Mouse (Mus musculus) central nervous system, embryonic 18 days (tissue): ENCODE data around the gene Cxcl15. TPM values are rescaled to one million over a fixed set of nuclear protein-coding genes. Genes with fewer than 3 reads are reported as not detected.

Experiments
- polyA plus RNA-seq: library from polyadenylated mRNA; depleted of rRNA; stranded (reverse); fragments of >200 nt; gene quantifications from 2 replicates; pipeline ENCODE4 v1.2.3, GENCODE M21; 2012; rRNA removed

The Cxcl15 gene
- not detected in 2 replicates for polyA plus RNA-seq

DNA sequence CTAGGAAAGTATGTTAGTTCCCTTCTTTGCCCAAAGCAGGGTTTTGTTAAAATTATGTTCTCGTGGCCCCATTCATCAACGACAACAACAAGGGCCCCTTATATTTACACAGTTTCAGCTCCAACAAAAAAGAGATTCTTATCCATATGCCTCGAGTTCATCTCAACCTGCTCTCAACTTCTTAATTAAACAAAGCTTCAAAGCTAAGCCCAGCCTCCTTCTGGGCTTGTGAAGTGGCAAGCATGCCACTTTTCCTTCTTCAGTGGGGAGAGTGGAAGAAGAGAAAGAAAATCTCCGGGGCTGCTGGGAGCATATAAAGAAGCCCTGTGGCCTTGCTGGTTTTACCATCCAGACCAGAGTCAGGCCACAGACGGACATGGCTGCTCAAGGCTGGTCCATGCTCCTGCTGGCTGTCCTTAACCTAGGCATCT is at the start of gene Cxcl15:
TSS of gene Cxcl15 (plus strand) at position 340 of the 431 bp plus-strand sequence.

DNA sequence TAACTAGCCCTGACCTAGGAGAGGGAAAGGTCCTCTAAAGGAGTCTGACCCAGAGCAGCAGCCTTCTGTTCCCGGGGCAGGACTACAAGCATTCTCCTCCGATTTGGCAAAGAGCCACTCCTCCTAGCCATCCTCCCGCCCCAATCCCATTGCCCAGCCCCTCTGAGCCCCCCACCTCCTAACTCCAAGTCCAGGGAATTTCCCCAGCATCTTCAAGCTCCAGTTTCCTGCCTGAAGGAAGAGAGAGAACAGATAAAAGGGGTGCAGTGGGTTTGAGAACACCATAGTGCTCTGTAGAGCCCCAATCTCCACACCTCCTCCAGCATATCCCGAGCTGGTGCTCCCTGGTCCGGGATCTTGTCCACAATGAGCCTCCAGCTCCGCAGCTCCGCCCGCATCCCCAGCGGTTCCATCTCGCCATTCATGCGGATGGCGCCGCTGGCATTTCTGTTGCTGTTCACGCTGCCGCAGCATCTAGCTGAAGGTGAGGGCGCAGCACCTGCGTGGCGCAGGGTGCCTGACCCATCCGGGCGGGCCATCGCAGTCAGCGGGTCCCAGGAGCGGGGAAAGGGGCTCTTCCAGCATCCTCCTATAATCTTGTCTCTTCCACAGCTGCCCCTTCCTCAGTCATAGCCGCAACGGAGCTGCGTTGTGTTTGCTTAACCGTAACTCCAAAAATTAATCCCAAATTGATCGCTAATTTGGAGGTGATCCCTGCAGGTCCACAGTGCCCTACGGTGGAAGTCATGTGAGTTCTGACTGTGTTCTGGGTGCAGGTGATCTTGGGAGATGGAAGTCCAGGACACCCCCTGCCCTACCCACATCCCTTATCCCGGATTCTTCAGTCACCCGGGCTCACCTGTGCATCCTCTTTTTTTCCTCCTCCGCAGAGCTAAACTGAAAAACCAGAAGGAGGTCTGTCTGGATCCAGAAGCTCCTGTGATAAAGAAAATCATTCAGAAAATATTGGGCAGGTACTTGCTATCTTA is 35.0 kb upstream of the Cxcl15 start, which contains the start of gene Cxcl5:
TSS of gene Cxcl5 (plus strand) at position 284 of the 989 bp plus-strand sequence.

DNA sequence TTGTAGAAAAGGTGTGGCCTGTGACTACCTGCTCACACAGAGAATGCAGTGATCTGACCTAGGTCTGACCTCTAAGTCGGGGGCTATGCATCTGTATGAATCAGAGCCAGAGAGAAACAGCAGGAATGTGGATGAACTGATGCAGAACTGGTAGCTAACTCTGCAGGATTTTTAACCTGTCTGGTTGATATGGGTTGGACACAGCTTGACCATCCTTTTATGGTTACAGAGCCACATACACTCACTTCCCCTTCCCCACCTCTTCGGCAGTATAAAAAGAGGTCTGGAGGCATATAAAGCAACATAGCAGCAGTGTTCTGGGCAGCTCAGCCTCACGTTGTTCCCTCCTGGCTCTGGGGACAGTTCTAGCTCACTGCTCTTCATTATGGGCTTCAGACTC is 26.1 kb upstream of the Cxcl15 start, which contains the start of gene Ppbp:
TSS of gene Ppbp (plus strand) at position 301 of the 400 bp plus-strand sequence.

DNA sequence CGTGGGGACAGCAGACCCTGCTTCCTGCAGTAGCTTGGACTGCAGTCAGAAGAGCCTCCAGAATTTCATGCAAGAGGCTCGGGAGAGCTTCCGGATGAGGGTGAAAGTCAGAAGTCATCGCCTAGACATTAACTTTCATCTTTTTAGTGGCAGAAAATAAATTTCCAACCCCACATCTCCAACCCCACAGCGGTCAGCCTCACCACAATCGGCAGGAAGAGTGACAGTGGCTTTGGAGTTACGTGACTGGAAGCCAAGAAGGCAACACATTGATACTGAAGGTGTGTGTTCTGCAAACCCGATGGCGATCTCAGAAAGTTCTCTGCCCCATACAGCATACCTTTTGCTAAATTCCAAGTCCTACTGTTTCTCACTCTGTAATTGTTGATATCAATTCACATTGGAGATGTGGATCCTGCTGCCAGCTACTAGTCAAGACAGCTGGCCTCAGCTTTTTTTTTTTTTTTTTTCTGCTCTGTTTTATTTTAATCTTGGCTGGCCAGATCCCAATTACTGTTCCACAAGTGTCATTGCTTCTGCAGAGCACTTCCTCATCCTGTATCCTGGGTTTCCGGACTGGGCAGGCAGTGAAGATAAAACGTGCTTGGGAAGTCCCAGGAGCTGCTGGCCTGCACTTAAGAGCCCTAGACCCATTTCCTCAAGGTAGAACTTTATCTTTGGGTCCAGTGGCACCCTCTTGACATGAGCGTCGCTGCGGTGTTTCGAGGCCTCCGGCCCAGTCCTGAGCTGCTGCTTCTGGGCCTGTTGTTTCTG is 22.3 kb upstream of the Cxcl15 start, which contains the start of gene Pf4:
TSS of gene Pf4 (plus strand) at position 556 of the 774 bp plus-strand sequence.

DNA sequence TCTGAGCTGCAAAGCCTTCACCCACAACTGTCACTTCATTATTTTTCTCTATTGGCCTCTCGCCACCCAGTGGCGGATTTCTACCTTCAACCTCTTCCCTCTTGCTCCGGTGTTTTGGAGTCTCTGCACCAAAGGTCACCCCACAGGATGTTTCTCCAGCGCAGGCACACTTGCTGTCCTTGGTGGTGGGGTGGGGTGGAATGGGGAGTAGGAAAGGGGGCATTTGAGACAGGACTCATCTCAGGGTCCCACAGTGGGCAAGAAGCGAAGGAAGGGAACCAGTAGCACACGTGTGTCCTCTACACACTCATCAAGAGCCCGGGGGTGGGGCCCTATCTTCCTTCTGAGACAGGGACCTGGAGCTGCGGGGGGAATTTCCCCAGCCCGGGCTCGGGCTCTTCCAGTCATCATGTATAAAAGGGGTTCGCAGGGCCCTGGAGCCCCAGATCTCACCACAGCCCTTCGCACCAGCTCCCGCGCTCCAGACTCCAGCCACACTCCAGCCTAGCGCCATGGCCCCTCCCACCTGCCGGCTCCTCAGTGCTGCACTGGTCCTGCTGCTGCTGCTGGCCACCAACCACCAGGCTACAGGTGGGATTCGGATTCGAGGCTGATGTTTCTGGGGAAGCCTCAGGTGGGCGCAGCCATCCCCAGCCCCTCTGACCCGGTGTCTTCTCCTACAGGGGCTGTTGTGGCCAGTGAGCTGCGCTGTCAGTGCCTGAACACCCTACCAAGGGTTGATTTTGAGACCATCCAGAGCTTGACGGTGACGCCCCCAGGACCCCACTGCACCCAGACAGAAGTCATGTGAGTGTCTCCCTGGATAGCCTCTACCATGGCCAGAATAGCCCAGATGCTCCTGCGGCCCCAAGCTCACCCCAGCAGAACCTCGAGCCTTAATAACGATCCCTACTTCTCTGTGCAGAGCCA is 8.4 kb upstream of the Cxcl15 start, which contains the start of gene Cxcl3:
TSS of gene Cxcl3 (plus strand) at position 445 of the 930 bp plus-strand sequence.

Other genes with a start within 250 kb of the Cxcl15 start
- gene 5830473C10Rik, start 233.4 kb upstream of the Cxcl15 start, polyA plus RNA-seq = 0.17 and 0.18 TPM in 2 replicates
- gene Rassf6, start 153.9 kb upstream of the Cxcl15 start, polyA plus RNA-seq = 0.93 and 1.3 TPM in 2 replicates
- 0.17 and 2.2 TPM in 2 replicates for gene Cxcl5, start 35.2 kb upstream of the Cxcl15 start, polyA plus RNA-seq
- 0.48 and 229 TPM in 2 replicates for gene Ppbp, start 26.0 kb upstream of the Cxcl15 start, polyA plus RNA-seq
- 23.0 and 28.2 TPM in 2 replicates for gene Pf4, start 22.1 kb upstream of the Cxcl15 start, polyA plus RNA-seq
- 0.21 and 2.6 TPM in 2 replicates for gene Cxcl3, start 8.4 kb upstream of the Cxcl15 start, polyA plus RNA-seq
- gene Cxcl1, start 96.7 kb downstream of the Cxcl15 start, polyA plus RNA-seq = 0.45 and 4.8 TPM in 2 replicates
- 0.19 TPM in 1 of 2 replicates, not detected in the other for gene Cxcl2, start 109.3 kb downstream of the Cxcl15 start, polyA plus RNA-seq
- 47.8 and 48.2 TPM in 2 replicates for gene Mthfd2l, start 136.6 kb downstream of the Cxcl15 start, polyA plus RNA-seq
- gene Epgn, start 232.9 kb downstream of the Cxcl15 start, polyA plus RNA-seq = 0.18 and 0.31 TPM in 2 replicates